Mouse (Mus musculus): ENCODE measurements around the gene Exoc6b. TPM values are rescaled to one million over a fixed set of nuclear protein-coding genes. Genes with fewer than 3 reads are reported as not detected.
"Not testable (repeated sequence)": the region's sequence is repeated elsewhere in the genome, so short reads cannot be mapped to it uniquely, and the experiment has no call there.

Gene Exoc6b
- polyA plus RNA-seq, 1 experiment from 2014 or later, result 15.2 TPM

DNA sequence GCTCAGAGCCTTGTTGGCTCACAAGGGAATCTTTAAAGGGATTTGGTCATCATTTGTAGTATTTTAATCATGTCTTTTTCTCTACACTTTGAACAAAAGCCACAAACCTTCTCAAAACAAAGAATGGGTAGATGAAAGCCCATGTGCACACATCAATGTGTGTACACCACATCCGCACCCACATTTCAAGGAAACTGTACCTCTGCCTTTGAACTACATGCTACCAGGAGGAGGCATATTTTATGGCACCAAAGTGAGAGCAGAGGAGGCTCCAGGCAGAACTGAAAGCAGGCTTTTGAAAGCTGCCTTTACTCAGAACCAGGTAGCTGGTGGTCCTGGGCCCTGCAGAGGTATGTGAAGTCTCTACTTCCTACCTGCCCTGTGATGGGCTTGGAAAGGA lies 452.3 kb downstream of the Exoc6b start:
- ATAC-seq (replicated peaks; ENCODE audit: insufficient number of reproducible peaks, insufficient read depth, low FRiP score, low read depth), result no peak
- no peak overlapping the region for H3K27ac ChIP-seq
- no peaks in the 10 kb centered on the region for H3K4me1 ChIP-seq (replicated peaks)
- no peaks in the 10 kb centered on the region for H3K36me3 ChIP-seq
- H3K9ac ChIP-seq, result no peak overlapping the region
- no peak overlapping the region for H3K4me2 ChIP-seq
- H3K9me3 ChIP-seq (replicated peaks), result no peaks in the 10 kb centered on the region
- no peaks in the 10 kb centered on the region for H3K27me3 ChIP-seq
- no peak overlapping the region for H3K4me3 ChIP-seq
- WGBS, result 90% methylated on average over 1 of the region's 1 CpGs

DNA sequence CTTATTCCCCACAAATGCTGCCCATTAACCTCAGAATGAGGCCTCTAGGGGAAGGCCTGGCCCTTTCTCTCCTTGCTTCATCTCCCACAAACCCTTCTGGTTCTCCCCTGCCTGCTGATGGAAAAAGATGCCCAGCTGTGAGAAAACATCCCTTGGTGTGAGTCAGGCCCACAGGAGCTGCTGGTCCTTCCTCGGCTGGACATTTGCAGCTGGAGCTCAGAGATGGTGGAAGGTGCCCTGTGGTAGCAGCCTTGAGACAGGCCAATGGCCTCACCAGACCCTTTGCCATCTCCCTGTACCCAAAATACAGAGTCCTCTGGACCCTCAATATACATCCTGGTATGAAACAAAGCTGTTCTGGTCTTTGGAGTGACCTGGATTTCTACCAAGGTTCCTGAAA lies 452.7 kb downstream of the Exoc6b start:
- Histone ChIP-seq H3K27me3 (no peaks in the 10 kb centered on the region), H3K9ac (no peak overlapping the region), H3K27ac (no peak overlapping the region), H3K9me3 (replicated peaks) (no peaks in the 10 kb centered on the region), H3K4me3 (no peak overlapping the region), H3K4me2 (no peak overlapping the region), H3K36me3 (no peaks in the 10 kb centered on the region), H3K4me1 (replicated peaks) (no peaks in the 10 kb centered on the region)
- ATAC-seq (replicated peaks; ENCODE audit: insufficient number of reproducible peaks, insufficient read depth, low FRiP score, low read depth), result no peak
- 74% methylated on average over 1 of the region's 1 CpGs for WGBS

DNA sequence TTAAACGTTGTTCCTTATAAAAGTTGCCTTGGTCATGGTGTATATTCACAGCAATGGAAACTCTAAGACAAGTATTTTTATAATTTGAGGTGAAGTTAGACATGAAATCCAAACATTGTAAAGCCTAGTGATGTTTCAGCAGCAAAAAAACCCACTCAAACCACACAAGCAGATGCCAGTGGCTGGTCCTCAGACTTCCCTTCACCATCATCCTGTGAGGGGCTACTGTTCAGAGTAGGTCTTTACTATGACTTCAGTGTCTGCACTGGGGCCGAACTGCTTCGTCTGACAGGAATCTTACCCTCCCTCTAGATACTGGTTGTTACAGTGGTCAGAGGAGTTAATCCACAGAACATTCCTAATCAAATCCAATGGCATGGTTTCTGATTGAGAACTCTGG lies 455.8 kb downstream of the Exoc6b start:
- Histone ChIP-seq H3K27ac (no peak overlapping the region), H3K4me2 (no peak overlapping the region), H3K9ac (no peak overlapping the region), H3K27me3 (no peaks in the 10 kb centered on the region), H3K9me3 (replicated peaks) (no peaks in the 10 kb centered on the region), H3K36me3 (no peaks in the 10 kb centered on the region), H3K4me1 (replicated peaks) (no peaks in the 10 kb centered on the region), H3K4me3 (no peak overlapping the region)
- no peak for ATAC-seq (replicated peaks; ENCODE audit: insufficient number of reproducible peaks, insufficient read depth, low FRiP score, low read depth)
- WGBS, result 81% methylated on average over 3 of the region's 3 CpGs

DNA sequence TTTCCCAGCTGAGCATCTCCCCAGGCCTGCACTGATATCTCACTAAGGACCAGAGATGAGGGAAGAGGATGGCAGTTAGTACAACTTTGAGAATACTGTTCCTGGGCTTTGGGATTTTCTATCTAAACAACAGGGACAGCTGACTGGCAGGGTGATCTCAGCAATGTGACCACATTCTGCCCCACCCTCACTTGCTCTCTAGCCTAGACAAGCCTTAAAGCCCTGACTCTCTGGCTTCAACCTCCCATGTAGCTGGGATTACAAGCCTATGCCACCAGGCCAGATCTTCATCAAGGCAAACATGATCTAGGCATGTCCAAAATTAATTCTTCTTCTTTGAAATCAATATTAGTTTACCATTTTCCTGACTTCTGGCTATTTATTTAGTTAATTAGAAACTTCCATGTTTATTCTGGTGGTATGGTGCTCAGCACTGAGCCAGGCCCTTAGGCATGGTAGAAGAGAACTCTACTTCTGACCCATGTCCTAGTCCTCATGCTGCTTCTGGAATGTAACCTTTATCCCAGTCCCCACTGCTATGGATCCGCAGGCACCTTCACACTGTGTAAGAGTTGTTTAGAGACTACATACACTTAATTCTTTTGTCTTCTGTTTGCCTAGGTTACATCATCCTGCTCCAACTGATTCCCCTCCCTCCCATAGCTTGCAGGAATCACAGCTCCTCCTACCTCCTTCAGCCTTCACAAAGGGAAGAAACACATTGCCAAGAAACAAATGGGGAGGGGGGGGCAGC lies 468.0 kb downstream of the Exoc6b start:
- H3K9ac ChIP-seq, result no peak overlapping the region
- 26% methylated on average over 1 of the region's 1 CpGs for WGBS
- no peaks in the 10 kb centered on the region for H3K27me3 ChIP-seq
- no peaks in the 10 kb centered on the region for H3K36me3 ChIP-seq
- H3K27ac ChIP-seq, result no peak overlapping the region
- no peak overlapping the region for H3K4me2 ChIP-seq
- no peak overlapping the region for H3K4me3 ChIP-seq
- no peak for ATAC-seq (replicated peaks; ENCODE audit: insufficient number of reproducible peaks, insufficient read depth, low FRiP score, low read depth)
- H3K9me3 ChIP-seq (replicated peaks), result no peaks in the 10 kb centered on the region
- no peaks in the 10 kb centered on the region for H3K4me1 ChIP-seq (replicated peaks)

DNA sequence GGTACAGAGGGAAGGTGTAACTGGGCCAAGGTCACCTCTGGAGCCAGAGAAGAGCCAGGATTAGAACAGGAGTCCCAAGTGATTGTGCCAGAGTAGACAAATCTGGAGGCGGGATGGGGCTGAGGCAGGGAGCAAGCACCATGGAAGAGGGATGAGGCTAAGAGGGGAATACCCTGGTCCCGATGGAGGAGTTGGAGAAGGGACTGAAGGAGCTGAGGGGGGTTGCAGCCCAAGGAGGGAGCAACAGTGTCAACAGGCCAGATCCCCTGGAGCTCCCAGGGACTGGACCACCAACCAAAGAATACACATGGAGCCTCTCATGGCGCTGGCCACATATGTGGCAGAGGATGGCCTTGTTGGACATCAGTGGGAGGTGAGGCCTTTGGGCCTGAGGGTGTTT lies 470.0 kb downstream of the Exoc6b start:
- WGBS, result 82% methylated on average over 3 of the region's 3 CpGs
- H3K36me3 ChIP-seq; H3K9me3 ChIP-seq (replicated peaks); H3K9ac ChIP-seq; H3K27me3 ChIP-seq; H3K4me3 ChIP-seq; H3K4me2 ChIP-seq; ATAC-seq (replicated peaks; ENCODE audit: insufficient number of reproducible peaks, insufficient read depth, low FRiP score, low read depth); H3K27ac ChIP-seq; H3K4me1 ChIP-seq (replicated peaks): not testable (repeated sequence)

DNA sequence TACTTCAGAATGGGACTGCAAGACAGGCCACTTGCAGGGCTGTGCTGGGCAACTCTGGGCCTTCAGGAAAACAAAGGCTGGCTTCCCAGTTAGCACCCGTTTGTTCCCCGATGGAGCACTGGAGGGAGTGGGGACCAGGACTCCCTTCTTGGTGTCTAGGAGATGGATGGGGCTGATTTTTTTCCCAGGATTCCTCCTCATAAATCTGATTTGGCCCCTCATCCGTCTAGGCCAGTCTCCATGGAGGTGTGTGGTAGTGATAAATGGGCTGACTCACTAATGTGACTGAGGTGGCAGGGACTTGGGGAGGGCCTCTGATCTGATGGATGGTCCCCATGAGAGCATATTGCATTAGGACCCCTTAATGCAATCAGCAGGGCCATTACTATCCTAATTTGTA lies 470.6 kb downstream of the Exoc6b start:
- 80% methylated on average over 3 of the region's 3 CpGs for WGBS
- H3K4me2 ChIP-seq, result no peak overlapping the region

DNA sequence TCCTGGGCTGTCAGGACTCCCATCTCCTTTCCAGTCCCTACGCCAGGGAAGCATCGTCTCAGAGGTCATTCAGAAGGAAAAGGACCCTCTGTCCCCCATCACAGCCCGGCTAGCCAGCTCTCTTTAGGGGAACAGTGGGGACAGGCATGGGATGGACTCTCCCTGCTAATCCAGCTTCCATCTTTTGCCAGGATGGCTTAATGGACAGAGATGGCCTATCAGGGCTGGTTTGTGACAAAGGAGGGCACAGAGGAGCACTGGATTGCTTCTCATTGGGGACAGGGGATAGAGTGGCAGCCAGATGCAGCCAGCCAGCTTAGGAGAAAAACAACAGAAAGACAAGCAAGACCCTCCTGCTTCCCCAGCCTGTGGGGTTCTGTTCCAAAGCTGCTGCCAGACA lies 474.7 kb downstream of the Exoc6b start:
- H3K36me3 ChIP-seq, result no peaks in the 10 kb centered on the region
- WGBS, result 50% methylated on average over 3 of the region's 3 CpGs
- no peak overlapping the region for H3K4me2 ChIP-seq
- H3K9ac ChIP-seq, result no peak overlapping the region
- H3K4me1 ChIP-seq (replicated peaks), result peaks cover 11% of the 10 kb centered on the region
- peaks cover 12% of the 10 kb centered on the region for H3K27me3 ChIP-seq
- H3K27ac ChIP-seq, result no peak overlapping the region
- H3K9me3 ChIP-seq (replicated peaks), result no peaks in the 10 kb centered on the region
- no peak overlapping the region for H3K4me3 ChIP-seq
- no peak for ATAC-seq (replicated peaks; ENCODE audit: insufficient number of reproducible peaks, insufficient read depth, low FRiP score, low read depth)

More for the DNA sequence above, 470.6 kb downstream of the Exoc6b start:
- Histone ChIP-seq H3K27me3 (no peaks in the 10 kb centered on the region), H3K9me3 (replicated peaks) (no peaks in the 10 kb centered on the region), H3K27ac (no peak overlapping the region), H3K36me3 (no peaks in the 10 kb centered on the region), H3K9ac (no peak overlapping the region), H3K4me3 (no peak overlapping the region), H3K4me1 (replicated peaks) (no peaks in the 10 kb centered on the region)
- no peak for ATAC-seq (replicated peaks; ENCODE audit: insufficient number of reproducible peaks, insufficient read depth, low FRiP score, low read depth)

DNA sequence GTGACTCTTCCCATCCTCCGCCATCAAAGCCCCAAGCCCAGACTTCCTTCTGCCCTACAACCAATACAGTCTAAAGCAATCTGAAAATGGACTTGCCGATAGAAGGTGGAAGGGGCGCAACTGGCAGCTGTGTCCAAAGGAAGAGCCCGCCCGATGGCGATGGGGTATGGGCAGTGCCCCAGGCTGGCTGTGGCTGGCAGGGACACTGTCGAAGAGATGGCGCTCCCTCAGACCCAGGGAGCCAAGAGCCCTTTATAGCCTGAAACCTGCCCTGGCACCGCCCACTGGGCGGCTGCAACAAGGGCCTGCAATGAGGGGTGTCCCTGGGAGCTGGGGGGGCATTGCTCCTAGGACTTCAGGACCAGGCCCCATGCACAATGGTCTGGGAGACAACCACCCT lies 475.6 kb downstream of the Exoc6b start, which contains the start of gene Cyp26b1:
Cyp26b1 (minus strand) TSS at position 216 of the 400 bp plus-strand sequence.
- WGBS, result 84% methylated on average over 10 of the region's 10 CpGs
- H3K9ac ChIP-seq, result no peak within 1 kb of the TSS

DNA sequence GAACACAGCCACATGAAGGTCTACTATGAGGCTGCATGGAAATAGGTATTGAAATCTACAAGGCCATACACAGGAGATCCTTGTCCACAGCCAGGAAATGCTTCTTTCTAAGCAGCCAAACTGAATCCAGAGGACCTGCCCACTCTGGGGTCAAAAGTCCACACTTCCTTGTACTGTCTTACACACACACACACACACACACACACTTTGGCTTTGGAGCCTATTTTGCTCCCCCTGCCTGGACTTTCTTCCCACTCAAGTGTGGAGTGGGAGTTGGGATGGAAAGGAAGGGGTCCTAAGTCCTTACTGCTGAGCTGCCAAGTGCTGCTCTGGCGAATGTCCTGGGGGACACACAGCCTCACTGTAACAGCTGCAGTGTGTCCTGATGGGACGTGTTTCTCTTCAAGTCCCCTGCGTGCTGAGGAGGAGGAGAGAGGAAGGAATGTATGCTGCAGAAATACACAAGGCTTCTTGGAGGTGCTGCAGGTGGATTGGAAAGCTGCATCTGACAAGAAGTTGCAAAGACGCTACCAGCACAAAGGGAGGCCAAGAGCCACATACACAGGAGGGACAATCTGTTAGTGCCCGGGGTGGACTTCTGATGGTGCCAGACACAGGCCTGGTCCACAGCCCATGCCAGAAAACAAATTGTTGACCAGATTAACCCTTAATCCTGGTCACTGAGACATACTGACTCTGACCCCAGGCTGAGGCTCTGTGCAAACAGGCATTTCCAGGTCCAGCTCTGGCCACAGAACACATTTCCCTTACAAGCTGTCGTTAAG lies 478.2 kb downstream of the Exoc6b start:
- H3K9ac ChIP-seq, result no peak overlapping the region
- no peak overlapping the region for H3K4me2 ChIP-seq
- 0 out of 2 replicates have a peak, but pooled peaks have one; percentile 19 for ATAC-seq (replicated peaks; ENCODE audit: insufficient number of reproducible peaks, insufficient read depth, low FRiP score, low read depth)
- no peaks in the 10 kb centered on the region for H3K36me3 ChIP-seq
- no peaks in the 10 kb centered on the region for H3K9me3 ChIP-seq (replicated peaks)
- H3K27me3 ChIP-seq, result peaks cover 47% of the 10 kb centered on the region
- no peak overlapping the region for H3K27ac ChIP-seq
- no peak overlapping the region for H3K4me3 ChIP-seq
- 50% methylated on average over 6 of the region's 6 CpGs for WGBS
- peaks cover 44% of the 10 kb centered on the region for H3K4me1 ChIP-seq (replicated peaks)

More for the DNA sequence above, 475.6 kb downstream of the Exoc6b start, which contains the start of gene Cyp26b1:
- ATAC-seq (replicated peaks; ENCODE audit: insufficient number of reproducible peaks, insufficient read depth, low FRiP score, low read depth), result no peak
- Histone ChIP-seq H3K4me2 (no peak within 1 kb of the TSS), H3K4me3 (no peak within 1 kb of the TSS), H3K36me3 (no peaks in the 10 kb centered on the region), H3K4me1 (replicated peaks) (peaks cover 20% of the 10 kb centered on the region), H3K9me3 (replicated peaks) (no peaks in the 10 kb centered on the region), H3K27ac (no peak within 1 kb of the TSS), H3K27me3 (peaks cover 22% of the 10 kb centered on the region)

DNA sequence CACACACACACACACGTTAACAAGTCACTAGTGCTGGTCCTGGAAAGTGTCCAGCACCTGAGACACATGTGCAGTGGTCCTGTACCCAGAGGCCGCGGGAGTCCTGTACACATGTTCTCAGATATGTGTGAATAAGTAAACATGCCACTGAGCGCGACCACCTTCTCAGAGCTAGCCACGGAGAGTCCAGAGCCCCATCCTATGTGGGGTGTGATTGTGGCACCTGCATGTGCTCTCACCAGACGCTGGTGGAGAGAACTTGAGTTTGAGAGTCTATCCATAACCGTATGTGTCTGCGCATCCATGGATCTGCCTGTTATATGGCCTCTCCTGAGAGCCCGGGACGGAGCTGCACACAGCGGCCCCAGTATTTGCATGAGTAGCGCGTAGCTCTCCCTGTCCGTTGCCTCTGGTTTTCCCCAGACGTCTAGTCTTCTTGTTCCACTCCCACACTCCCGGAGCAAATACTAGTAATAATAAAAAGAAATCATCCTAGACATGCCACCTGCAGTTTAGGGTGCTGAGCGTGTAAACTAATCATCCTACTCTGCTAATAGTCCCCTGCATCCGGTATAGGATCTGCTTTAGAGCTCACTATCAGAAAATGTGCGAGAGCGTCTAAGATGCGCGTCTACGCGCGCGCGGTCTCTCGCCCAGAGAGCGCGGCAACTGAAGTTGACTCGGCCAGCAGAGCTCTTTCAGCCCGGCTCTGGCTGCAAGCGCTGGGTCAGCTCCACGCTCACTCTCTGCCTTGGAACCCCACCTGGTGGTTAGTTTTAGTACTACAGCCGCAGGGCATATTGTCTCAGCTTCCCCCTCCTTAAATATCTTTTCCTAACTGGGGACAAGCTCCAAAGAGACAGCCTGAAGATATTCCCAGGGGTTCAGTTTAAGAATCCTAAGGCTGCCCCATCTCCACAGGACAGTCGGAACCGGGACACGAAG lies 479.3 kb downstream of the Exoc6b start:
- Histone ChIP-seq H3K9me3 (replicated peaks) (no peaks in the 10 kb centered on the region), H3K27me3 (peaks cover 58% of the 10 kb centered on the region), H3K27ac (no peak overlapping the region), H3K36me3 (no peaks in the 10 kb centered on the region), H3K4me2 (peak overlapping the region; percentile 91), H3K4me1 (replicated peaks) (peaks cover 56% of the 10 kb centered on the region), H3K9ac (no peak overlapping the region), H3K4me3 (peak overlapping the region; percentile 54)
- WGBS, result 3% methylated on average over 39 of the region's 39 CpGs
- ATAC-seq (replicated peaks; ENCODE audit: insufficient number of reproducible peaks, insufficient read depth, low FRiP score, low read depth), result peak; percentile 61
